Comparison of ENCODE assay signal across 8 mouse cellular contexts in the genomic region with DNA sequence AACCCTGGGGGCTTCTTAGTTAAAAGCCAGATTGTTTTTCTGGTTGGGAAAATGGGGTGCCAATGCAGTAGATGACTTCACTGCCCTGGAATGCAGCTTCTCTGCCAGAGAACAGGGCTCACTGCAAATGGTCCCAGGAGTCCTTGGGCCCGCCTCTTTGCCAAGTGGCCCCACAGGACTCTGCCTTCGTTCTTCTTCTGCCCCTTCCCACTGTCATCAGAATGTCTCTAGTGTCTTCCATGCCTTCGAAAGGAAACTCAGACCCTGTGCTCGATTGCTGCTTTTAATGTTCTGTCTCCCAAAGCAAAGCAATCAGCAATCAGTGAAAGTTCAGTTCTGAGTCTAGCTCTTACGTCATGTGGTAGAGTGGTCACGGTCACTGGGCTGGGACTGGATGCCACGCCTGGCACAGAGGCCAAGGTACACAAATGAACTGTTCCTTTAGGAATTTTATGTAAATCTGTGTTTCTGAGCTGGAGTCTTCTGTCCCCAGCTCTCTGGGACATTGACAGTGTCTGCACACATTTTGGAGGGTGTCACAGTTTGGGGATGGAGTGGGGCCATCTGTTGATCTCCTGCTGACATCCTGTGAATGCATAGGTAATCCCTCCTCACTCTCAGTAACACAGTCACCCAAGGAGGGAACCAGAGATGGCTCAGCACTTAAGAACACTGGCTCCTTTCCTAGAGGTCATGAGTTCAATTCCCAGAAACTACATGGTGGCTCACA. TPM values are rescaled to one million over a fixed set of nuclear protein-coding genes. Genes with fewer than 3 reads are reported as not detected.
DNase-seq lines count a peak whose midpoint lies in the region; ATAC-seq and TF ChIP-seq lines count a peak whose summit lies in the region.

No protein-coding gene starts in this region.

- H3K9me3 ChIP-seq in embryonic facial prominence, embryonic 15.5 days (replicated peaks), result no peaks in the 10 kb centered on the region
- H3K9me3 ChIP-seq in heart, postnatal 0 days (replicated peaks; ENCODE audit: control insufficient read depth, low read length), result no peaks in the 10 kb centered on the region
- 0 out of 2 replicates have a peak, but pooled peaks cover 3% of the 10 kb centered on the region for H3K9me3 ChIP-seq in limb, embryonic 12.5 days

- H3K9ac ChIP-seq in embryonic facial prominence, embryonic 15.5 days, result no peak overlapping the region
- H3K9ac ChIP-seq in heart, postnatal 0 days (replicated peaks; ENCODE audit: low read depth, low read length), result no peak overlapping the region
- H3K9ac ChIP-seq in limb, embryonic 12.5 days (replicated peaks), result no peak overlapping the region

- TF ChIP-seq EP300 in heart, postnatal 0 days (IDR thresholded peaks at IDR 0.05; ENCODE audit: low read depth), result no peak

- peak overlapping the region; percentile 46; the same call in 1 of the 2 replicates for H3K27ac ChIP-seq in layer of hippocampus, adult 2 months
- H3K27ac ChIP-seq in embryonic facial prominence, embryonic 15.5 days (replicated peaks), result peak overlapping the region; percentile 72
- peak overlapping the region; percentile 72 for H3K27ac ChIP-seq in heart, postnatal 0 days (ENCODE audit: low read depth)
- peak overlapping the region; percentile 79 for H3K27ac ChIP-seq in limb, embryonic 12.5 days

- no peak for TF ChIP-seq CTCF in layer of hippocampus, adult 2 months (conservative IDR thresholded peaks at IDR 0.05)
- TF ChIP-seq CTCF in heart, postnatal 0 days (IDR thresholded peaks at IDR 0.05; ENCODE audit: low read depth), result no peak

- 0 out of 2 replicates have a peak, but pooled peaks have one; percentile 29 for ATAC-seq in embryonic facial prominence, embryonic 15.5 days (ENCODE audit: insufficient number of reproducible peaks, low FRiP score, low TSS enrichment, low read depth)
- peak; percentile 84 for ATAC-seq in heart, postnatal 0 days (ENCODE audit: insufficient read depth, low read depth)
- peak; percentile 34; the same call in 1 of the 2 replicates for ATAC-seq in limb, embryonic 12.5 days (ENCODE audit: insufficient number of reproducible peaks, insufficient read depth, low FRiP score, low TSS enrichment, low read depth)
- no peak for ATAC-seq in inflammation-experienced regulatory T-cells, adult 6 months

- 24% methylated on average over 7 of the region's 7 CpGs for WGBS in embryonic facial prominence, embryonic 15.5 days
- 22% methylated on average over 7 of the region's 7 CpGs for WGBS in heart, postnatal 0 days
- WGBS in limb, embryonic 12.5 days, result 53% methylated on average over 7 of the region's 7 CpGs

- no peaks in the 10 kb centered on the region for H3K36me3 ChIP-seq in embryonic facial prominence, embryonic 15.5 days
- H3K36me3 ChIP-seq in heart, postnatal 0 days (replicated peaks; ENCODE audit: control insufficient read depth, insufficient read depth, low read length), result no peaks in the 10 kb centered on the region; the same call in 1 of the 2 replicates
- no peaks in the 10 kb centered on the region for H3K36me3 ChIP-seq in limb, embryonic 12.5 days

- H3K27me3 ChIP-seq in embryonic facial prominence, embryonic 15.5 days, result no peaks in the 10 kb centered on the region
- no peaks in the 10 kb centered on the region for H3K27me3 ChIP-seq in heart, postnatal 0 days (ENCODE audit: control insufficient read depth, insufficient read depth, low read length)
- no peaks in the 10 kb centered on the region for H3K27me3 ChIP-seq in limb, embryonic 12.5 days

- no peak overlapping the region for H3K4me3 ChIP-seq in layer of hippocampus, adult 2 months
- no peak overlapping the region for H3K4me3 ChIP-seq in embryonic facial prominence, embryonic 15.5 days (replicated peaks)
- H3K4me3 ChIP-seq in heart, postnatal 0 days (ENCODE audit: low read depth, low read length), result no peak overlapping the region
- H3K4me3 ChIP-seq in limb, embryonic 12.5 days (replicated peaks), result no peak overlapping the region

- H3K4me1 ChIP-seq in embryonic facial prominence, embryonic 15.5 days, result peaks cover 22% of the 10 kb centered on the region
- H3K4me1 ChIP-seq in heart, postnatal 0 days (ENCODE audit: control insufficient read depth, insufficient read depth), result peaks cover 20% of the 10 kb centered on the region; the same call in 1 of the 2 replicates
- H3K4me1 ChIP-seq in limb, embryonic 12.5 days (replicated peaks), result peaks cover 22% of the 10 kb centered on the region

- H3K4me2 ChIP-seq in embryonic facial prominence, embryonic 15.5 days (replicated peaks), result no peak overlapping the region
- no peak overlapping the region for H3K4me2 ChIP-seq in heart, postnatal 0 days (ENCODE audit: low read depth, low read length)
- no peak overlapping the region for H3K4me2 ChIP-seq in limb, embryonic 12.5 days

- no peak for DNase-seq in layer of hippocampus, adult 2 months (ENCODE audit: low spot score in 2 of 2)
- no peak for DNase-seq in layer of hippocampus, postnatal 10 days (ENCODE audit: low spot score in 2 of 2)
- peak; percentile 73 for DNase-seq in heart, postnatal 0 days (ENCODE audit: low spot score)
- no peak for DNase-seq in spleen, adult 18-20 months
- DNase-seq in thymus, postnatal 4 days, result no peak

RNA-seq across cellular contexts. Expression of gene Fbxw11, which starts 37.2 kb away (rescaled TPM):
- total RNA-seq in layer of hippocampus, adult 2 months (2021), result 100 to 1,000 TPM; 146 to 157 TPM
- total RNA-seq in layer of hippocampus, postnatal 10 days (2021), result 100 to 1,000 TPM; 119 to 132 TPM
- 65.1 and 65.7 TPM in 2 replicates for polyA plus RNA-seq in embryonic facial prominence, embryonic 15.5 days (2015; fragmentation: Nextera tagmentation; extraction: Ambion mirVana)
- 58.3 and 80.4 TPM in 2 replicates for total RNA-seq in heart, postnatal 0 days (2014; rRNA removed; ENCODE audit: low replicate concordance)
- polyA plus RNA-seq in heart, postnatal 0 days (2015; fragmentation: Nextera tagmentation; extraction: Ambion mirVana), result 40.5 and 45.9 TPM in 2 replicates
- polyA plus RNA-seq in limb, embryonic 12.5 days (2016; fragmentation: Nextera tagmentation; extraction: Ambion mirVana), result 91.0 and 97.5 TPM in 2 replicates
- 10 to 100 TPM; 20.0 to 28.6 (median 21.7) TPM for polyA plus RNA-seq in inflammation-experienced regulatory T-cells, adult 6 months (2017; shearing (Covaris generic))
